Mouse (Mus musculus) CD4-positive naive resting alpha-beta T cell, adult 76 days (primary cell): ENCODE results near the gene Zfp729a. TPM values are rescaled to one million over a fixed set of nuclear protein-coding genes. Genes with fewer than 3 reads are reported as not detected.

Experiments
- total RNA-seq: library from RNA; stranded (reverse); gene quantifications from one replicate; pipeline ENCODE4 v1.2.4, GENCODE M21; 2023

Zfp729a gene
- total RNA-seq = 14.7 TPM

GRCm38 (mm10) chr13:67637294-67638007 is at the start of gene Zfp729a, which contains the start of gene Gm49345:
Zfp729a (minus strand) TSS chr13:67637791.
Gm49345 (minus strand) TSS chr13:67637769.

GRCm38 (mm10) chr13:67686971-67687370 is 49.4 kb upstream of the Zfp729a start, which contains the start of gene Zfp738:
Zfp738 (minus strand) TSS chr13:67687071.

GRCm38 (mm10) chr13:67609066-67609876 is 28.3 kb downstream of the Zfp729a start, which contains the start of gene Zfp729b:
Zfp729b (minus strand) TSS chr13:67609707.

Other genes starting within 250 kb of the Zfp729a start
- gene Zfp429, start 238.0 kb downstream of the Zfp729a start, total RNA-seq = 9.7 TPM
- gene Zfp459, start 216.4 kb downstream of the Zfp729a start, total RNA-seq = 2.2 TPM
- 10.8 TPM for gene Zfp874a, start 186.2 kb downstream of the Zfp729a start, total RNA-seq
- gene Zfp874b, start 153.5 kb downstream of the Zfp729a start, total RNA-seq = 31.5 TPM
- gene Zfp58, start 137.2 kb downstream of the Zfp729a start, total RNA-seq = 10.8 TPM
- 1.1 TPM for gene Gm26965, start 111.6 kb downstream of the Zfp729a start, total RNA-seq
- 17.1 TPM for gene Zfp87, start 111.6 kb downstream of the Zfp729a start, total RNA-seq
- gene Zfp748, start 84.0 kb downstream of the Zfp729a start, total RNA-seq = 12.8 TPM
- gene Zfp729b, start 28.1 kb downstream of the Zfp729a start, total RNA-seq = 13.0 TPM
- gene Gm49345, start within 50 bp of the Zfp729a start, total RNA-seq = not detected
- 7.8 TPM for gene Zfp738, start 49.3 kb upstream of the Zfp729a start, total RNA-seq
- 8.3 TPM for gene Zfp65, start 91.4 kb upstream of the Zfp729a start, total RNA-seq
- 4.8 TPM for gene Zfp85, start 117.4 kb upstream of the Zfp729a start, total RNA-seq
- gene Zfp493, start 141.9 kb upstream of the Zfp729a start, total RNA-seq = 1.6 TPM
- 3.1 TPM for gene Zfp273, start 175.9 kb upstream of the Zfp729a start, total RNA-seq
- 1.2 TPM for gene Gm10037, start 193.3 kb upstream of the Zfp729a start, total RNA-seq
- gene BC048507, start 225.5 kb upstream of the Zfp729a start, total RNA-seq = not detected